Mouse (Mus musculus) neural tube, embryonic 14.5 days (tissue): ENCODE measurements around the gene Olfr726. TPM values are rescaled to one million over a fixed set of nuclear protein-coding genes. Genes with fewer than 3 reads are reported as not detected.

Experiments
- ATAC-seq: fragments of 200-750 bp; cut with Nextera tagmentation; 2 replicates; pipeline ENCODE4 v1.8.0; 2017; ENCODE audit warnings: low read depth, mild to moderate bottlenecking, moderate TSS enrichment, moderate library complexity
- H3K27ac ChIP-seq: fragments of 300-500 bp; sonication (generic); 2 replicates; pipeline ENCODE4 v1.5.1; 2014; ENCODE audit warnings: low read depth, mild to moderate bottlenecking, control low read depth, low read length, moderate library complexity, mixed read lengths
- H3K27me3 ChIP-seq: fragments of 300-500 bp; sonication (generic); 2 replicates; pipeline ENCODE4 v1.6.1; 2014; ENCODE audit warnings: low read length; ENCODE audit not compliant: control insufficient read depth, insufficient read depth
- H3K36me3 ChIP-seq: fragments of 300-500 bp; sonication (generic); 2 replicates; pipeline ENCODE4 v1.6.1; 2014; ENCODE audit warnings: low read length, mixed read lengths; ENCODE audit not compliant: control insufficient read depth, insufficient read depth
- H3K4me1 ChIP-seq: fragments of 300-500 bp; sonication (generic); 2 replicates; pipeline ENCODE4 v1.6.1; 2014; ENCODE audit warnings: low read length; ENCODE audit not compliant: control insufficient read depth, insufficient read depth
- H3K4me2 ChIP-seq: fragments of 300-500 bp; sonication (generic); 2 replicates; pipeline ENCODE4 v1.6.1; 2014; ENCODE audit warnings: mild to moderate bottlenecking, low read depth, low read length, control low read depth
- H3K4me3 ChIP-seq: fragments of 300-500 bp; sonication (generic); 2 replicates; pipeline ENCODE4 v1.5.1; 2014; ENCODE audit warnings: low read depth, low read length, control low read depth, mixed read lengths
- H3K9ac ChIP-seq: fragments of 300-500 bp; sonication (generic); replicated peaks from 2 replicates; pipeline ENCODE4 v1.6.1; 2014; ENCODE audit warnings: low read depth, mild to moderate bottlenecking, control low read depth, low read length, mixed read lengths
- H3K9me3 ChIP-seq: fragments of 300-500 bp; sonication (generic); 2 replicates; pipeline ENCODE4 v1.6.1; 2016; ENCODE audit warnings: low read length; ENCODE audit not compliant: control insufficient read depth
- WGBS: fragments of 180-500 bp; shearing (Covaris S2); extraction: QIAGEN DNeasy Blood & Tissue Kit; methylation state at CpG from one replicate; pipeline ENCODE4 v1.1.7; 2014; 5-methylcytosine and 5-hydroxymethylcytosine counted together
- polyA plus RNA-seq: library from polyadenylated mRNA; unstranded; fragments of >200 nt; fragmentation: Nextera tagmentation; extraction: Ambion mirVana; gene quantifications from 2 replicates; pipeline ENCODE4 v1.2.1, GENCODE M21; 2014

The Olfr726 gene
- polyA plus RNA-seq: not detected in 2 replicates

GRCm38 (mm10) chr14:50090853-50091252 lies at the start of gene Olfr726:
Gene Olfr726 (minus strand): TSS chr14:50090953.
- WGBS: 94% methylated on average over 1 of the region's 1 CpGs
- ATAC-seq: no peak
- no peak within 1 kb of the TSS for H3K27ac ChIP-seq
- no peak within 1 kb of the TSS for H3K4me2 ChIP-seq
- H3K36me3 ChIP-seq: no peaks in the 10 kb centered on the region
- no peaks in the 10 kb centered on the region for H3K4me1 ChIP-seq
- H3K4me3 ChIP-seq: no peak within 1 kb of the TSS
- no peaks in the 10 kb centered on the region for H3K27me3 ChIP-seq
- no peak within 1 kb of the TSS for H3K9ac ChIP-seq
- no peaks in the 10 kb centered on the region for H3K9me3 ChIP-seq

GRCm38 (mm10) chr14:50122886-50123285 lies 32.1 kb upstream of the Olfr726 start, which contains the start of gene Olfr727:
Gene Olfr727 (plus strand): TSS chr14:50123186.
- H3K9ac ChIP-seq: no peak within 1 kb of the TSS
- no peaks in the 10 kb centered on the region for H3K27me3 ChIP-seq
- H3K9me3 ChIP-seq: no peaks in the 10 kb centered on the region
- no peak within 1 kb of the TSS for H3K4me2 ChIP-seq
- 88% methylated on average over 1 of the region's 1 CpGs for WGBS
- no peaks in the 10 kb centered on the region for H3K36me3 ChIP-seq
- no peaks in the 10 kb centered on the region for H3K4me1 ChIP-seq
- ATAC-seq: no peak
- no peak within 1 kb of the TSS for H3K27ac ChIP-seq
- H3K4me3 ChIP-seq: no peak within 1 kb of the TSS

GRCm38 (mm10) chr14:50062733-50063104 lies 28.0 kb downstream of the Olfr726 start:
- Histone ChIP-seq H3K27me3 (no peaks in the 10 kb centered on the region), H3K4me3 (peak overlapping the region; percentile 78), H3K9me3 (no peaks in the 10 kb centered on the region), H3K36me3 (no peaks in the 10 kb centered on the region), H3K27ac (no peak overlapping the region), H3K4me1 (no peaks in the 10 kb centered on the region), H3K9ac (no peak overlapping the region; the same call in 1 of the 2 replicates), H3K4me2 (peak overlapping the region; percentile 68)
- WGBS: 1% methylated on average over 4 of the region's 4 CpGs
- ATAC-seq: peak; percentile 64

GRCm38 (mm10) chr14:50061955-50062732 lies 28.6 kb downstream of the Olfr726 start:
- peak overlapping the region; percentile 62; the same call in 1 of the 2 replicates for H3K27ac ChIP-seq
- peak overlapping the region; percentile 68 for H3K4me2 ChIP-seq
- no peaks in the 10 kb centered on the region for H3K27me3 ChIP-seq
- peak overlapping the region; percentile 78 for H3K4me3 ChIP-seq
- no peaks in the 10 kb centered on the region for H3K4me1 ChIP-seq
- peak; percentile 98 for ATAC-seq
- H3K9ac ChIP-seq: peak overlapping the region; percentile 62
- WGBS: 1% methylated on average over 52 of the region's 52 CpGs
- H3K36me3 ChIP-seq: no peaks in the 10 kb centered on the region
- no peaks in the 10 kb centered on the region for H3K9me3 ChIP-seq

- H3K27ac ChIP-seq: no peak overlapping the region
These were observed 29.2 kb downstream of the Olfr726 start for GRCm38 (mm10) chr14:50061590-50061954.

GRCm38 (mm10) chr14:50061179-50061578 lies 29.6 kb downstream of the Olfr726 start:
- WGBS: 23% methylated on average over 11 of the region's 11 CpGs
- Histone ChIP-seq H3K9me3 (no peaks in the 10 kb centered on the region), H3K4me1 (no peaks in the 10 kb centered on the region), H3K4me3 (peak overlapping the region; percentile 78), H3K27me3 (no peaks in the 10 kb centered on the region), H3K27ac (no peak overlapping the region), H3K4me2 (peak overlapping the region; percentile 68), H3K9ac (0 out of 2 replicates have a peak overlapping the region, but pooled peaks have one; percentile 62), H3K36me3 (no peaks in the 10 kb centered on the region)
- no peak for ATAC-seq

More at GRCm38 (mm10) chr14:50061590-50061954, 29.2 kb downstream of the Olfr726 start:
- no peaks in the 10 kb centered on the region for H3K27me3 ChIP-seq
- H3K4me1 ChIP-seq: no peaks in the 10 kb centered on the region
- peak overlapping the region; percentile 62 for H3K9ac ChIP-seq
- H3K4me3 ChIP-seq: peak overlapping the region; percentile 78
- 2% methylated on average over 13 of the region's 13 CpGs for WGBS
- H3K9me3 ChIP-seq: no peaks in the 10 kb centered on the region
- peak overlapping the region; percentile 68 for H3K4me2 ChIP-seq
- peak; percentile 30 for ATAC-seq
- H3K36me3 ChIP-seq: no peaks in the 10 kb centered on the region

- Histone ChIP-seq H3K27me3 (no peaks in the 10 kb centered on the region), H3K4me2 (no peak within 1 kb of the TSS), H3K4me3 (no peak within 1 kb of the TSS), H3K36me3 (no peaks in the 10 kb centered on the region), H3K9me3 (no peaks in the 10 kb centered on the region), H3K27ac (no peak within 1 kb of the TSS), H3K9ac (no peak within 1 kb of the TSS), H3K4me1 (no peaks in the 10 kb centered on the region)
- no peak for ATAC-seq
These were observed 50.5 kb downstream of the Olfr726 start, which contains the start of gene Olfr725 for GRCm38 (mm10) chr14:50040275-50040674. Gene Olfr725 (minus strand): TSS chr14:50040375.

Other genes starting within 250 kb of the Olfr726 start
- not detected in 2 replicates for gene Olfr722, start 189.0 kb downstream of the Olfr726 start, polyA plus RNA-seq
- not detected in 2 replicates for gene Olfr723, start 159.2 kb downstream of the Olfr726 start, polyA plus RNA-seq
- not detected in 2 replicates for gene Olfr724, start 127.7 kb downstream of the Olfr726 start, polyA plus RNA-seq
- not detected in 2 replicates for gene Olfr725, start 50.6 kb downstream of the Olfr726 start, polyA plus RNA-seq
- gene Olfr727, start 32.2 kb upstream of the Olfr726 start, polyA plus RNA-seq: not detected in 2 replicates
- gene Olfr728, start 51.7 kb upstream of the Olfr726 start, polyA plus RNA-seq: not detected in 2 replicates
- gene Olfr729, start 62.0 kb upstream of the Olfr726 start, polyA plus RNA-seq: not detected in 2 replicates
- not detected in 2 replicates for gene Olfr730, start 97.2 kb upstream of the Olfr726 start, polyA plus RNA-seq
- gene Olfr731, start 150.9 kb upstream of the Olfr726 start, polyA plus RNA-seq: not detected in 2 replicates
- not detected in 2 replicates for gene Olfr732, start 193.3 kb upstream of the Olfr726 start, polyA plus RNA-seq
- not detected in 2 replicates for gene Olfr733, start 210.6 kb upstream of the Olfr726 start, polyA plus RNA-seq
- gene Olfr734, start 235.8 kb upstream of the Olfr726 start, polyA plus RNA-seq: not detected in 2 replicates